Mouse (Mus musculus): ENCODE measurements around the gene Iqsec1. TPM values are rescaled to one million over a fixed set of nuclear protein-coding genes. Genes with fewer than 3 reads are reported as not detected.
A peak's percentile ranks its signal among the peaks of the same experiment; 100 is the strongest.

Gene Iqsec1
- polyA plus RNA-seq, 1 experiment from 2014 or later: 4.2 TPM

GRCm38 (mm10) chr6:90624733-90625132 is 363.8 kb downstream of the Iqsec1 start:
- H3K36me3 ChIP-seq (replicated peaks; ENCODE audit: insufficient read depth, low read length): peaks cover 42% of the 10 kb centered on the region
- H3K9me3 ChIP-seq (ENCODE audit: low read length): no peaks in the 10 kb centered on the region
- WGBS (ENCODE audit: insufficient replicate concordance): 49% methylated on average over 11 of the region's 11 CpGs
- DNase-seq (peak; percentile 63), ATAC-seq (no peak; the same call in 1 of the 2 replicates)
- peak; percentile 63 for TF ChIP-seq EP300 (IDR thresholded peaks at IDR 0.05; ENCODE audit: low read depth)
- TF ChIP-seq CTCF (IDR thresholded peaks at IDR 0.05; ENCODE audit: low read depth): no peak
- H3K4me2 ChIP-seq (ENCODE audit: low read depth, low read length): peak overlapping the region; percentile 85
- peak overlapping the region; percentile 94; the same call in 1 of the 2 replicates for H3K27ac ChIP-seq (ENCODE audit: low read depth)
- H3K9ac ChIP-seq (replicated peaks): peak overlapping the region; percentile 81
- peaks cover 53% of the 10 kb centered on the region for H3K4me1 ChIP-seq (ENCODE audit: insufficient read depth)
- no peaks in the 10 kb centered on the region for H3K27me3 ChIP-seq (ENCODE audit: insufficient read depth, low read length)
- H3K4me3 ChIP-seq (ENCODE audit: low read depth, low read length): 0 out of 2 replicates have a peak overlapping the region, but pooled peaks have one; percentile 5

GRCm38 (mm10) chr6:90624184-90624583 is 364.3 kb downstream of the Iqsec1 start:
- peaks cover 38% of the 10 kb centered on the region for H3K36me3 ChIP-seq (replicated peaks; ENCODE audit: insufficient read depth, low read length)
- peak overlapping the region; percentile 81 for H3K9ac ChIP-seq (replicated peaks)
- peaks cover 59% of the 10 kb centered on the region for H3K4me1 ChIP-seq (ENCODE audit: insufficient read depth)
- H3K27me3 ChIP-seq (ENCODE audit: insufficient read depth, low read length): no peaks in the 10 kb centered on the region
- no peaks in the 10 kb centered on the region for H3K9me3 ChIP-seq (ENCODE audit: low read length)
- peak overlapping the region; percentile 85 for H3K4me2 ChIP-seq (ENCODE audit: low read depth, low read length)
- ATAC-seq (no peak), DNase-seq (no peak)
- peak overlapping the region; percentile 94 for H3K27ac ChIP-seq (ENCODE audit: low read depth)
- H3K4me3 ChIP-seq (ENCODE audit: low read depth, low read length): no peak overlapping the region
- WGBS (ENCODE audit: insufficient replicate concordance): 50% methylated on average over 6 of the region's 6 CpGs
- no peak for TF ChIP-seq CTCF (IDR thresholded peaks at IDR 0.05; ENCODE audit: low read depth)

GRCm38 (mm10) chr6:90623456-90623836 is 365.0 kb downstream of the Iqsec1 start:
- peak overlapping the region; percentile 94 for H3K27ac ChIP-seq (ENCODE audit: low read depth)
- peak overlapping the region; percentile 4 for H3K4me3 ChIP-seq (ENCODE audit: low read depth, low read length)
- H3K36me3 ChIP-seq (replicated peaks; ENCODE audit: insufficient read depth, low read length): peaks cover 31% of the 10 kb centered on the region
- H3K9me3 ChIP-seq (ENCODE audit: low read length): no peaks in the 10 kb centered on the region
- no peak for TF ChIP-seq EP300 (IDR thresholded peaks at IDR 0.05; ENCODE audit: low read depth)
- TF ChIP-seq CTCF (IDR thresholded peaks at IDR 0.05; ENCODE audit: low read depth): no peak
- no peak for DNase-seq
- peak overlapping the region; percentile 81 for H3K9ac ChIP-seq (replicated peaks)
- no peaks in the 10 kb centered on the region for H3K27me3 ChIP-seq (ENCODE audit: insufficient read depth, low read length)
- H3K4me1 ChIP-seq (ENCODE audit: insufficient read depth): peaks cover 60% of the 10 kb centered on the region
- ATAC-seq: no peak
- H3K4me2 ChIP-seq (ENCODE audit: low read depth, low read length): peak overlapping the region; percentile 85
- WGBS (ENCODE audit: insufficient replicate concordance): 46% methylated on average over 5 of the region's 5 CpGs

GRCm38 (mm10) chr6:90622758-90623455 is 365.6 kb downstream of the Iqsec1 start:
- Histone ChIP-seq H3K27me3 (ENCODE audit: insufficient read depth, low read length) (no peaks in the 10 kb centered on the region), H3K4me2 (ENCODE audit: low read depth, low read length) (peak overlapping the region; percentile 85), H3K9ac (replicated peaks) (peak overlapping the region; percentile 81), H3K36me3 (replicated peaks; ENCODE audit: insufficient read depth, low read length) (peaks cover 27% of the 10 kb centered on the region), H3K27ac (ENCODE audit: low read depth) (peak overlapping the region; percentile 94), H3K9me3 (ENCODE audit: low read length) (no peaks in the 10 kb centered on the region), H3K4me3 (ENCODE audit: low read depth, low read length) (peak overlapping the region; percentile 4; the same call in 1 of the 2 replicates), H3K4me1 (ENCODE audit: insufficient read depth) (peaks cover 66% of the 10 kb centered on the region)
- ATAC-seq (peak; percentile 70), DNase-seq (peak; percentile 74)
- TF ChIP-seq EP300 (IDR thresholded peaks at IDR 0.05; ENCODE audit: low read depth): peak; percentile 92
- no peak for TF ChIP-seq CTCF (IDR thresholded peaks at IDR 0.05; ENCODE audit: low read depth)
- 40% methylated on average over 11 of the region's 11 CpGs for WGBS (ENCODE audit: insufficient replicate concordance)

GRCm38 (mm10) chr6:90621584-90621890 is 366.9 kb downstream of the Iqsec1 start:
- Histone ChIP-seq H3K4me3 (ENCODE audit: low read depth, low read length) (peak overlapping the region; percentile 55), H3K36me3 (replicated peaks; ENCODE audit: insufficient read depth, low read length) (peaks cover 14% of the 10 kb centered on the region), H3K9me3 (ENCODE audit: low read length) (no peaks in the 10 kb centered on the region), H3K27me3 (ENCODE audit: insufficient read depth, low read length) (no peaks in the 10 kb centered on the region), H3K4me2 (ENCODE audit: low read depth, low read length) (peak overlapping the region; percentile 85), H3K4me1 (ENCODE audit: insufficient read depth) (peaks cover 69% of the 10 kb centered on the region), H3K9ac (replicated peaks) (peak overlapping the region; percentile 81), H3K27ac (ENCODE audit: low read depth) (peak overlapping the region; percentile 94)
- ATAC-seq (no peak; the same call in 1 of the 2 replicates), DNase-seq (no peak)
- TF ChIP-seq CTCF (IDR thresholded peaks at IDR 0.05; ENCODE audit: low read depth): no peak
- no peak for TF ChIP-seq EP300 (IDR thresholded peaks at IDR 0.05; ENCODE audit: low read depth)
- 49% methylated on average over 6 of the region's 6 CpGs for WGBS (ENCODE audit: insufficient replicate concordance)

- ATAC-seq: peak; percentile 68
- no peak; the same call in 1 of the 2 replicates for TF ChIP-seq EP300 (IDR thresholded peaks at IDR 0.05; ENCODE audit: low read depth)
- TF ChIP-seq CTCF (IDR thresholded peaks at IDR 0.05; ENCODE audit: low read depth): no peak
- Histone ChIP-seq H3K4me3 (ENCODE audit: low read depth, low read length) (peak overlapping the region; percentile 55), H3K4me1 (ENCODE audit: insufficient read depth) (peaks cover 69% of the 10 kb centered on the region), H3K36me3 (replicated peaks; ENCODE audit: insufficient read depth, low read length) (peaks cover 9% of the 10 kb centered on the region; the same call in 1 of the 2 replicates), H3K27me3 (ENCODE audit: insufficient read depth, low read length) (no peaks in the 10 kb centered on the region), H3K9me3 (ENCODE audit: low read length) (no peaks in the 10 kb centered on the region), H3K4me2 (ENCODE audit: low read depth, low read length) (peak overlapping the region; percentile 85), H3K27ac (ENCODE audit: low read depth) (peak overlapping the region; percentile 94), H3K9ac (replicated peaks) (peak overlapping the region; percentile 81)
- DNase-seq: peak; percentile 46
- WGBS (ENCODE audit: insufficient replicate concordance): 49% methylated on average over 9 of the region's 9 CpGs
These were observed 367.5 kb downstream of the Iqsec1 start for GRCm38 (mm10) chr6:90620791-90621583.
